Mouse (Mus musculus) megakaryocyte progenitor cell, adult 5-6 weeks (primary cell): ENCODE results near the gene Irx3. TPM values are rescaled to one million over a fixed set of nuclear protein-coding genes. Genes with fewer than 3 reads are reported as not detected.
A peak's percentile ranks its signal among the peaks of the same experiment; 100 is the strongest.

ENCODE experiments used
- ATAC-seq: replicated peaks from 2 replicates; pipeline ENCODE4 v1.8.0; 2016; ENCODE audit warnings: mild to moderate bottlenecking, moderate TSS enrichment, inconsistent platforms; ENCODE audit not compliant: poor library complexity
- total RNA-seq, 2 experiments: library from RNA; stranded (forward) in 1 of 2; stranded (reverse) in 1 of 2; fragments of 157-497, 149-512 nt in 1 of 2; fragments of 200-1000 nt in 1 of 2; gene quantifications; 2 replicates each; pipeline versions ENCODE4 v1.2.3 to v1.2.4; 2015 to 2017

Irx3 gene
- total RNA-seq (2015) (not detected in 2 replicates), total RNA-seq (2017) (not detected in 2 replicates)

- ATAC-seq: 0 out of 2 replicates have a peak, but pooled peaks have one; percentile 4
Observed at GRCm38 (mm10) chr8:91801839-91802238, at the start of gene Irx3. Irx3 (minus strand) TSS chr8:91802067.

DNA sequence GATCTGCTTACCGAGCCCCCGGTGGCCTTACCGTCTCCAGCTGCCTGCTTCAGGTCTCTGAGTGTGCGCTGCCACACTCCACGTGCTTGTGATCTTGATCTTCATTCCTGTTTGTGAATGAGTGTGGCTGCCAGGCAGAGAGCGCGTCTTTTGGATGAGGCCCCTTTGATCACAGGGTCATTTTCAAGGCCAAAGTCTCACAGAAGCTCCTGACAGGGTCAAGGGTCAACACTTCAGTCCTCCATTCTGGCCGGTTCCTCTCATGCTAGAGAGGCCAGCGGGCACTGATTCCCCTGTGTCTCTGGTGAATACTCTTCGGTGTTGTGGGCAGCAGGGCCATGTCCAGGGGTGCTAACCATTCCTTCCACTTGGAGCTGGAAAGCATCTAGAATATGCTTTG, 49.5 kb upstream of the Irx3 start:
- no peak for ATAC-seq

- ATAC-seq: no peak
Observed at GRCm38 (mm10) chr8:91849984-91850383, 48.1 kb upstream of the Irx3 start.

- no peak for ATAC-seq
Observed at GRCm38 (mm10) chr8:91849529-91849928, 47.7 kb upstream of the Irx3 start.

DNA sequence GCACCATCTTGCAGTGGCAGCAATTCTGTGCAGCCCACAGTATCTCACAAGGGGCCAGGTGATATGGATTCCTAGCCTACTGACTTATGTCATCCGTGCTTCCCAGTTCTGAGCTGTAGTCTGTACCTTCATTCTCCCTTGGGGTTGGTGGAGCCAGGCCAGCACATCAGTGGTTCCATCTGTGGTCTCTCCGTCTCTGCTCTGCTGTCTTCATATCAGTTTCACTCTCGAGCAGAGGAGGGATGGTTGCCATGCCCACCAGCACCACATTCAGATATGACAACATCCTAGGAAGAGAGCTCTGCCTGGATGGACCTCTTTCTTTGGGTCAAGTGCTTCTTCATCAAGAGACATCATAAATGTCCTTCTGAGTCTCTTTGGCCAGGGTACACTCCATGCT, 43.8 kb upstream of the Irx3 start:
- no peak for ATAC-seq

DNA sequence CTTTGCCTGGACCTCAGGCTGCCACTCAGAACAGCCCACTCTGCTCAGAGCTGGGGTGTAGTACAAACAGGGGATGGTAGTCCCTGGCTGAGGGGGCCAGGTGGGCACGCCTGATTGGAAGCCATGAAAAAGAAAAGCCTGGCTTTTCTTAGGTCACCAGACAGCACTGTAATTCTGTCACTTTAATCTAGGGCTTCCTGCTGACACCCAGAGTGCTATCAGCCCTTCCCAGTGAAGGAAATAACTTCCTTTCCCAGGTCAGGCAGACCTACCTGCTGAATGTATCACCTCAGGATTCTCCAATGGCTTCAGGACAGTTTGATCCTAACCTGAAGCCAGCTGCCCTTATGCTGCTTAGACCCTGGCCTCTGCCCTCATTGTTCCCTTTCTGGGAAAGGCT, 35.3 kb upstream of the Irx3 start:
- ATAC-seq: no peak

DNA sequence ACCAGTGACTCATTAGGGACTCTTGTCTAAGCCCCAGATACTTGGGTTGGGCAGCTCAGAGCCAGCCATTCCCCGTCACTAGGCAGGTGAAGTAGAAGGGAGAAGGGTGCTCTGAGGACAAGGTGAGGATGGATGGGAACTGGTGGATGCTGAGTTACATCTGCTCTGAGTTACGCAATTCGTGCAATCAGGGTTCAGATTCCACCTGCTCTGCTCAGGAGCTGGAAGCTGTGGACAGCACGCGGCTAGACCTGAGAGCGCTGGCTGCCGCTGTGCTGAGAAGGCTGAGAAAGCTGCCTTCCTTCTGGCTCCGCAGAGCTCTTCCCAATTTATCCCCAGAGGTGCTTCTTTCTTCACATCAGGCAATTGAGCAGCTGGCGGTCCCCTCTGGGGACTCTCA, 34.8 kb upstream of the Irx3 start:
- no peak for ATAC-seq

- no peak for ATAC-seq
Observed at GRCm38 (mm10) chr8:91827661-91828060, 25.8 kb upstream of the Irx3 start.

GRCm38 (mm10) chr8:91827192-91827591, 25.3 kb upstream of the Irx3 start:
- ATAC-seq: no peak

DNA sequence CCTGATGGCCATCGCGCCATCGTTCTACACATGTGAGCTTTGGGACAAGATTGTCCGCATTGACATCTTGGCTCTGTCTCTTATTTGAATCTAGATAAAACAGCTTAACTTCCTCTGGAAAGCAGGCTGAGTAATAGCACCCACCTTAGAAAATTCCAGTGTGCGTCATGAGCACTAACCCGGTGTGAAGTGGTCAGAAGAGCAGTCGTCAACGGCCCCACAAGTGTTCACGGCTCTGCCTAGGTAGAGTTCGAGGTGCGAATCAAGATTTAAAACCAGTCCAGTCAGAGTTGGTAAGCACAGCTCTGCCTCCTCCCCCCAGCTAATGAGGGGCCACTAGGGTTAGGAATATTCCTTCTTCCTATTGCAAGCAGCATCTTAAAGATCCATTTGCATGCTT, 21.5 kb upstream of the Irx3 start:
- no peak for ATAC-seq

GRCm38 (mm10) chr8:91822746-91823145, 20.9 kb upstream of the Irx3 start:
- ATAC-seq: no peak

DNA sequence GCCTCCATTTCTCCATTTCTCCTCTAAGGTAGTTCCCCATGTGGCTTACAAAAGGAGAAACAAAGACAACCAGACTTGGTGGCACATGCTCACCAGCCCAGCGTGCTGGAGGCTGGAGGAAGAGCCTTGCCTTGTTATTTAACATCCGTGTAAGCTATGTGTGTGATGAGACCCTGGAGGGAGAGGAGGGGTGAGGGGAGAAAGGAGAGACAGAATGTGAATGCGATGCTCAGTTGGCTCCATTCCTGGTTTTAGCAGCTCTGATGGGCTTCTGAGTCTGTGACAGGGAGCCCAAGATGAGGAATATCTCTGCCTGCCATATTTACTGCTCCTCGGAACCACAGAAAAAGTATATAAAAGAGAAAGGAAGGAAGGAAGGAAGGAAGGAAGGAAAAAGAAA, 20.1 kb upstream of the Irx3 start:
- ATAC-seq: no peak

- ATAC-seq: no peak
Observed at GRCm38 (mm10) chr8:91819778-91820177, 17.9 kb upstream of the Irx3 start.

DNA sequence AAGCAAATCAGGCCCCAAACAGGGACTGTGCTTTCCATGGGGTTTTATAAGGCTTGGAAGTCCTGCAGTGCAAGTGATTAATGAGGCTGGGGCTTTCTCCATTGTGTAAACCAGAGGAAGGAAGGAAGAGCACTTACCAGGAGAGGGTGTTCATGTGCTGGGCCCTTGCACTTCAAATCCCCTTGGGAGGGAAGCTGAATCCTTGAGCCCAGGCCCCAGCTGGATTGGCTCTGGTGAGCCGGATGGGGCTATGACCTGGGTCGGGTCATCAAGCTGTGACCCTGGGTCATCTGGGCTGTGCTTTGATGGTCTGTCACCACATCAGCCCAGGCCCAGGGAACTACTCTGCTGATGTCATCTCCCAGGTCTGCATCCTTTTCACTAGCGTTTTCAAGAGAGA, 16.9 kb upstream of the Irx3 start:
- no peak for ATAC-seq

DNA sequence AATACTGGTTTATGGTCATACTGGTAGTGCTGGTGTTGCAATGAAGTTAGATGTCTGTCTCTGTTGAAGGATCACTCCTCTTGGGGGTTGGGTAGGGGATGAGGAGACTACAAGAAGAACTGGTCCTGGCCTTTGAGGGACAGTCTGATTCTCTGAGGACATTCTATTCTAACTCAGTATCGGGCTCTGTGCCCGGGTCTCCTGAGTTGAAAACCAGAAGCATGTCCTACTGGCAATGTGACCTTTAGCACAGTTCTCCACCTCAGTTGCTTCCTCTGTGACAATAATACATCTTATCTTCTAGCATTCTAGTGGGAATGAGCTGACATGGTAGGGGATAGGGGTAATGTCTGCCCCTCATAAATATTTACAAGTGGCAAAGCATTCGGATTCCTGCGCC, 12.2 kb upstream of the Irx3 start:
- no peak for ATAC-seq

DNA sequence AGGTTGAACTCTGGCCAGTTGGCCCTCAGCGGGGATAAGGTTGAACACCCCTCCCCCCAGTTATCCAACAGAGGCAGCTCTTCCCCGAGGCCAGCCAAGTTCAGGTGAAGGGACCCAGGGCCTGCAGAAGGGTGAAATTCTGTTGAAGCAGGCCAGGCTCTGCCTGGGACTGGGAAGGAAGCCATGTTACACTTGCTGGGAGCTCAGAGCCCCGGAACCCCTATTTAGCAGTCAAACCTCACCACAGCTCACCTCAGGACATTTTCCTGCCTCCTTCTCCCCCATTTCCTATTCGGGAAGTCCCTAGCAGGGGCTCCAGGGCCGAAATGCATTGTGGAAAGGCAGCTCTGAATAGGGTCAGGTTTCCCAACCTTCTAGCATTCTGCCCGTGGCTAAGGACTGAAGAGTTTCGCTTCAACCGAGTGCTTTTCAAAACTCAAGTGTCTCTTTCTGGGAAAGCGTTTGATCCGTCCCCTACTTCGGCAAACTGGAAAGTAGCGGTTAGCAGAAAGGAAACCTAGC, 4.9 kb upstream of the Irx3 start:
- ATAC-seq: no peak

- ATAC-seq: no peak
Observed at GRCm38 (mm10) chr8:91806084-91806719, 4.3 kb upstream of the Irx3 start.

DNA sequence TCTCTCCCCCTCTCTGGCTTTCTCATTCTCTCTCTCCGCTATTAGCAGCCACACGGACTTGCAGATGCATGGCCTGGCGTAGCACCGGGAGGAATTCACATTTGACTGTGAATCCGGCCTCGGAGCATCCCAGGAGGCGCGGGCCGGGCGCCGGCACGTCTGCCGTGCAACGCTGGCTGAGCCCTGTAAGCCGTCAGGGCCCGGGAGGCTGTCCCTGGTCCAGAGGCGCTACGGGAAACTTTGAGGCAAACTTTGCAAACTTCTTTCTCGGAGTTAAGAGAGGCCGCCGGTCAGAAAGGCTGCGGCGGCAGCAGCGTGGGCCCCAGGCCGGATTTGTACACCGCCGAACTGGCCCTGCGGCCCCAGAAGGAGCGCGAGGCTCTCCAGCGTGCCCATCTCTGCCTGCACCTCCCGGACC, 3.4 kb upstream of the Irx3 start:
- no peak for ATAC-seq

DNA sequence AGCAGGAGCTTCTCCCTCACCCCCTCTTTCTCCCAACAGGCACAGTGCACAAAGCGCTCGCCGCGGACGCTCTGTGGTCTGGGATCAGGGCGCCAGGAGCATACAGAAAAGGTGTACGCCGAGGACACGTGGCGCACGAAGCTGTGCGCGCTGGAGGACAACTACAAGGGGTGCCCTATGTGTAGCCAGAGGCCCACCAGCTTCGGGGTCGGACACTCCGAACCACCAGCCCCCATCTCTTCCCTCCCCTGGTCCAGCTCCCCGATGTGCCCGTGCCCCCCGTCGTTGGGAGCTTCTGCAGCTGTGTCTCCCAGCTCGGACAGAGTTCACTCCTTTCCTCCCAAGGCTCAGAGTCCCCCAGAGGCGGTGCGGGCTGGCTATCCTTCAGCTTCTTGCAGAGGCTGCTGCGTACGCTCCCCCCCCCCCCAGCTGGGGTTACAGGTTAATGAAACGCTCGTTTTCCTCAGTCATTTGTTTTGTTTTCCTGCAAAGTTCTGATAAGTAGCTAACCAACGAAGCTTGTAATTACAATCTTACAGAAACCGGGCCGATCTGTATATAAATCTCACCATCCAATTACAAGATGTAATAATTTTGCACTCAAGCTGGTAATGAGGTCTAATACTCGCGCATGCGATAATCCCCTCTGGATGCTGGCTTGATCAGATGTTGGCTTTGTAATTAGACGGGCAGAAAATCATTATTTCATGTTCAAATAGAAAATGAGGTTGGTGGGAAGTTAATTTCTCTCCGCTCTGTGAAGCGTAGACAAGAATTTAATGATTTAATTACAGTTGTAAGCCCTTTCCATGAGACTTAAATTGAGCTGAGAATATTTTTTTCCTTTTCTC, 2.8 kb upstream of the Irx3 start:
- ATAC-seq: no peak

- no peak for ATAC-seq
Observed at GRCm38 (mm10) chr8:91803515-91804402, 1.9 kb upstream of the Irx3 start.
